Mouse (Mus musculus) MEL (cell line): ENCODE data around the gene Asb4. TPM values are rescaled to one million over a fixed set of nuclear protein-coding genes. Genes with fewer than 3 reads are reported as not detected.

Experiments
- DNase-seq: peaks from one replicate; pipeline ENCODE4 v3.0.0; 2011; ENCODE audit warnings: low read depth, low spot score
- H3K27ac ChIP-seq: 2 replicates; pipeline ENCODE4 v1.5.1; 2012; ENCODE audit warnings: low read depth, mild to moderate bottlenecking, control low read depth, low read length, moderate library complexity; ENCODE audit not compliant: control insufficient read depth
- H3K27me3 ChIP-seq, 2 experiments: fragments of 150-350 bp in 1 of 2; sonication (generic) in 1 of 2; 2 replicates each; pipeline ENCODE4 v1.6.1; 2012; ENCODE audit warnings: low read length in 2 of 2, mild to moderate bottlenecking in 2 of 2, improper control_type of control experiment in 1 of 2, moderate library complexity in 1 of 2; ENCODE audit not compliant: insufficient read depth in 2 of 2, control insufficient read depth in 1 of 2
- H3K36me3 ChIP-seq, 2 experiments: 2 replicates each; pipeline ENCODE4 v1.6.1; 2012 to 2014; ENCODE audit warnings: low read length in 2 of 2, improper control_type of control experiment in 1 of 2, inconsistent platforms in 1 of 2, mild to moderate bottlenecking in 1 of 2; ENCODE audit not compliant: insufficient read depth in 2 of 2, control insufficient read depth in 1 of 2
- H3K4me1 ChIP-seq, 2 experiments: fragments of 150-350 bp in 1 of 2; sonication (generic) in 1 of 2; 2 replicates each; pipeline ENCODE4 v1.6.1; 2012; ENCODE audit warnings: low read length in 2 of 2, improper control_type of control experiment in 1 of 2, mild to moderate bottlenecking in 1 of 2; ENCODE audit not compliant: insufficient read depth in 2 of 2, control insufficient read depth in 1 of 2
- H3K4me3 ChIP-seq, 2 experiments: fragments of 150-350 bp in 1 of 2; sonication (generic) in 1 of 2; 2 replicates each; pipeline ENCODE4 v1.5.1; 2012; ENCODE audit warnings: low read depth in 2 of 2, low read length in 2 of 2, mild to moderate bottlenecking in 2 of 2, moderate library complexity in 2 of 2, control low read depth in 1 of 2, improper control_type of control experiment in 1 of 2; ENCODE audit not compliant: control insufficient read depth in 1 of 2, insufficient read depth in 1 of 2
- H3K79me2 ChIP-seq: 2 replicates; pipeline ENCODE4 v1.6.1; 2012; ENCODE audit warnings: mild to moderate bottlenecking, low read length, moderate library complexity; ENCODE audit not compliant: control insufficient read depth, poor library complexity, insufficient read depth
- H3K9ac ChIP-seq: 2 replicates; pipeline ENCODE4 v1.6.1; 2012; ENCODE audit warnings: low read depth, mild to moderate bottlenecking, control low read depth, low read length, moderate library complexity; ENCODE audit not compliant: control insufficient read depth, poor library complexity, severe bottlenecking
- H3K9me3 ChIP-seq: fragments of 150-350 bp; sonication (generic); replicated peaks from 2 replicates; pipeline ENCODE4 v1.6.1; 2012; ENCODE audit warnings: mild to moderate bottlenecking, low read length, improper control_type of control experiment, moderate library complexity; ENCODE audit not compliant: insufficient read depth
- BHLHE40 ChIP-seq: IDR thresholded peaks from 2 replicates; pipeline ENCODE4 v1.6.1; 2012; ENCODE audit warnings: low read depth, mild to moderate bottlenecking, inconsistent platforms, low read length, improper control_type of control experiment, borderline replicate concordance
- CHD1 ChIP-seq: IDR thresholded peaks from 2 replicates; pipeline ENCODE4 v1.6.1; 2012; ENCODE audit warnings: low read depth, mild to moderate bottlenecking, inconsistent platforms, low read length, improper control_type of control experiment
- CHD2 ChIP-seq: IDR thresholded peaks from 2 replicates; pipeline ENCODE4 v1.6.1; 2011; ENCODE audit warnings: low read length, improper control_type of control experiment
- CTCF ChIP-seq, 3 experiments: IDR thresholded peaks in 2 of 3; conservative IDR thresholded peaks in 1 of 3; 2 replicates each; pipeline ENCODE4 v1.5.1; 2011 to 2012; ENCODE audit warnings: low read length in 3 of 3, low read depth in 2 of 3, mild to moderate bottlenecking in 2 of 3, improper control_type of control experiment in 1 of 3, inconsistent platforms in 1 of 3, mixed read lengths in 1 of 3, moderate library complexity in 1 of 3; ENCODE audit not compliant: control insufficient read depth in 1 of 3, insufficient read depth in 1 of 3, poor library complexity in 1 of 3, severe bottlenecking in 1 of 3
- E2F4 ChIP-seq: IDR thresholded peaks from 2 replicates; pipeline ENCODE4 v1.6.1; 2011; ENCODE audit warnings: low read depth, low read length, improper control_type of control experiment, borderline replicate concordance
- ELF1 ChIP-seq: IDR thresholded peaks from 2 replicates; pipeline ENCODE4 v1.6.1; 2014; ENCODE audit warnings: low read depth, mild to moderate bottlenecking, inconsistent platforms, low read length, improper control_type of control experiment, moderate library complexity
- EP300 ChIP-seq, 2 experiments: IDR thresholded peaks; 2 replicates each; pipeline ENCODE4 v1.6.1; 2011; ENCODE audit warnings: improper control_type of control experiment in 2 of 2, low read length in 2 of 2, low read depth in 1 of 2, mild to moderate bottlenecking in 1 of 2
- GABPA ChIP-seq: IDR thresholded peaks from 2 replicates; pipeline ENCODE4 v1.6.1; 2012; ENCODE audit warnings: low read depth, mild to moderate bottlenecking, inconsistent platforms, low read length, improper control_type of control experiment, moderate library complexity
- HCFC1 ChIP-seq: IDR thresholded peaks from 2 replicates; pipeline ENCODE4 v1.6.1; 2012; ENCODE audit warnings: low read depth, mild to moderate bottlenecking, inconsistent platforms, low read length, improper control_type of control experiment, moderate library complexity
- JUND ChIP-seq: IDR thresholded peaks from 2 replicates; pipeline ENCODE4 v1.6.1; 2011; ENCODE audit warnings: low read depth, mild to moderate bottlenecking, improper control_type of control experiment, low read length
- KAT2A ChIP-seq: conservative IDR thresholded peaks from 2 replicates; pipeline ENCODE4 v1.6.1; 2012; ENCODE audit warnings: low read depth, low read length, improper control_type of control experiment, inconsistent platforms
- MAFK ChIP-seq: IDR thresholded peaks from 2 replicates; pipeline ENCODE4 v1.6.1; 2011; ENCODE audit warnings: low read depth, mild to moderate bottlenecking, low read length, improper control_type of control experiment, borderline replicate concordance
- MAX ChIP-seq: IDR thresholded peaks from 2 replicates; pipeline ENCODE4 v1.6.1; 2011; ENCODE audit warnings: low read length, improper control_type of control experiment
- MAZ ChIP-seq: IDR thresholded peaks from 2 replicates; pipeline ENCODE4 v1.6.1; 2012; ENCODE audit warnings: low read depth, mild to moderate bottlenecking, inconsistent platforms, low read length, improper control_type of control experiment
- MEF2A ChIP-seq: IDR thresholded peaks from 2 replicates; pipeline ENCODE4 v1.6.1; 2014; ENCODE audit warnings: low read depth, mild to moderate bottlenecking, inconsistent platforms, low read length, improper control_type of control experiment; ENCODE audit not compliant: poor library complexity, insufficient replicate concordance, severe bottlenecking; ENCODE audit errors: extremely low read depth
- MXI1 ChIP-seq: IDR thresholded peaks from 2 replicates; pipeline ENCODE4 v1.6.1; 2011; ENCODE audit warnings: mild to moderate bottlenecking, low read depth, low read length, improper control_type of control experiment
- MYC ChIP-seq: IDR thresholded peaks from 2 replicates; pipeline ENCODE4 v1.6.1; 2011; ENCODE audit warnings: low read depth, mild to moderate bottlenecking, low read length, improper control_type of control experiment, moderate library complexity
- NELFE ChIP-seq: IDR thresholded peaks from 2 replicates; pipeline ENCODE4 v1.6.1; 2011; ENCODE audit warnings: low read depth, low read length, improper control_type of control experiment
- NRF1 ChIP-seq: IDR thresholded peaks from 2 replicates; pipeline ENCODE4 v1.6.1; 2014; ENCODE audit warnings: low read depth, mild to moderate bottlenecking, inconsistent platforms, low read length, improper control_type of control experiment, moderate library complexity; ENCODE audit not compliant: poor library complexity, insufficient read depth, severe bottlenecking
- POLR2AphosphoS2 ChIP-seq: IDR thresholded peaks from 2 replicates; pipeline ENCODE4 v1.6.1; 2011; ENCODE audit warnings: low read length, improper control_type of control experiment
- POLR2AphosphoS5 ChIP-seq: IDR thresholded peaks from 2 replicates; pipeline ENCODE4 v1.6.1; 2012; ENCODE audit warnings: low read depth, borderline replicate concordance, mild to moderate bottlenecking, inconsistent platforms, low read length, moderate library complexity, mixed read lengths
- RAD21 ChIP-seq: IDR thresholded peaks from 2 replicates; pipeline ENCODE4 v1.6.1; 2011; ENCODE audit warnings: mild to moderate bottlenecking, low read depth, low read length, improper control_type of control experiment
- RCOR1 ChIP-seq: IDR thresholded peaks from 2 replicates; pipeline ENCODE4 v1.6.1; 2012; ENCODE audit warnings: low read depth, mild to moderate bottlenecking, inconsistent platforms, low read length, improper control_type of control experiment
- SIN3A ChIP-seq: IDR thresholded peaks from 2 replicates; pipeline ENCODE4 v1.6.1; 2012; ENCODE audit warnings: low read length, improper control_type of control experiment, inconsistent platforms
- SMC3 ChIP-seq: IDR thresholded peaks from 2 replicates; pipeline ENCODE4 v1.6.1; 2011; ENCODE audit warnings: low read depth, low read length, improper control_type of control experiment
- TAL1 ChIP-seq: IDR thresholded peaks from 2 replicates; pipeline ENCODE4 v1.6.1; 2012; ENCODE audit warnings: mild to moderate bottlenecking, inconsistent platforms, low read length, moderate library complexity, mixed read lengths
- TBP ChIP-seq: IDR thresholded peaks from 2 replicates; pipeline ENCODE4 v1.8.0; 2011; ENCODE audit warnings: low read depth, low read length, improper control_type of control experiment
- TCF12 ChIP-seq: IDR thresholded peaks from 2 replicates; pipeline ENCODE4 v1.6.1; 2014; ENCODE audit warnings: low read depth, mild to moderate bottlenecking, inconsistent platforms, low read length, improper control_type of control experiment, moderate library complexity
- UBTF ChIP-seq: IDR thresholded peaks from 2 replicates; pipeline ENCODE4 v1.6.1; 2012; ENCODE audit warnings: low read depth, mild to moderate bottlenecking, inconsistent platforms, low read length, improper control_type of control experiment, moderate library complexity, borderline replicate concordance; ENCODE audit not compliant: insufficient read depth
- USF1 ChIP-seq: IDR thresholded peaks from 2 replicates; pipeline ENCODE4 v1.6.1; 2014; ENCODE audit warnings: low read depth, mild to moderate bottlenecking, inconsistent platforms, low read length, improper control_type of control experiment, moderate library complexity
- USF2 ChIP-seq, 2 experiments: IDR thresholded peaks; 2 replicates each; pipeline ENCODE4 v1.6.1; 2011 to 2012; ENCODE audit warnings: improper control_type of control experiment in 2 of 2, low read length in 2 of 2, borderline replicate concordance in 1 of 2, inconsistent platforms in 1 of 2, low read depth in 1 of 2, mild to moderate bottlenecking in 1 of 2; ENCODE audit not compliant: insufficient read depth in 1 of 2
- ZC3H11A ChIP-seq: IDR thresholded peaks from 2 replicates; pipeline ENCODE4 v1.6.1; 2012; ENCODE audit warnings: low read depth, mild to moderate bottlenecking, inconsistent platforms, low read length, improper control_type of control experiment
- ZKSCAN1 ChIP-seq: IDR thresholded peaks from 2 replicates; pipeline ENCODE4 v1.6.1; 2012; ENCODE audit warnings: low read depth, mild to moderate bottlenecking, inconsistent platforms, low read length, improper control_type of control experiment, moderate library complexity
- ZMIZ1 ChIP-seq: IDR thresholded peaks from 2 replicates; pipeline ENCODE4 v1.6.1; 2012; ENCODE audit warnings: low read depth, mild to moderate bottlenecking, inconsistent platforms, low read length, improper control_type of control experiment, moderate library complexity
- ZNF384 ChIP-seq: IDR thresholded peaks from 2 replicates; pipeline ENCODE4 v1.6.1; 2012; ENCODE audit warnings: low read depth, mild to moderate bottlenecking, inconsistent platforms, low read length, improper control_type of control experiment
- polyA plus RNA-seq, 2 experiments: library from polyadenylated mRNA; stranded (reverse) in 1 of 2; unstranded in 1 of 2; fragments of >175 nt in 1 of 2; fragments of >200 nt in 1 of 2; gene quantifications; 2 replicates each; pipeline versions ENCODE4 v1.2.1 to v1.2.4; 2012; ENCODE audit warnings: low replicate concordance in 2 of 2, low read depth in 1 of 2; ENCODE audit not compliant: insufficient read length in 2 of 2, insufficient read depth in 1 of 2, missing spikeins in 1 of 2
- total RNA-seq: library from RNA; depleted of rRNA; stranded (reverse); fragments of 300-350 nt; gene quantifications from 2 replicates; pipeline ENCODE4 v1.2.3, GENCODE M21; 2012

Gene Asb4
- total and polyA plus RNA-seq, 3 experiments, result not detected

DNA sequence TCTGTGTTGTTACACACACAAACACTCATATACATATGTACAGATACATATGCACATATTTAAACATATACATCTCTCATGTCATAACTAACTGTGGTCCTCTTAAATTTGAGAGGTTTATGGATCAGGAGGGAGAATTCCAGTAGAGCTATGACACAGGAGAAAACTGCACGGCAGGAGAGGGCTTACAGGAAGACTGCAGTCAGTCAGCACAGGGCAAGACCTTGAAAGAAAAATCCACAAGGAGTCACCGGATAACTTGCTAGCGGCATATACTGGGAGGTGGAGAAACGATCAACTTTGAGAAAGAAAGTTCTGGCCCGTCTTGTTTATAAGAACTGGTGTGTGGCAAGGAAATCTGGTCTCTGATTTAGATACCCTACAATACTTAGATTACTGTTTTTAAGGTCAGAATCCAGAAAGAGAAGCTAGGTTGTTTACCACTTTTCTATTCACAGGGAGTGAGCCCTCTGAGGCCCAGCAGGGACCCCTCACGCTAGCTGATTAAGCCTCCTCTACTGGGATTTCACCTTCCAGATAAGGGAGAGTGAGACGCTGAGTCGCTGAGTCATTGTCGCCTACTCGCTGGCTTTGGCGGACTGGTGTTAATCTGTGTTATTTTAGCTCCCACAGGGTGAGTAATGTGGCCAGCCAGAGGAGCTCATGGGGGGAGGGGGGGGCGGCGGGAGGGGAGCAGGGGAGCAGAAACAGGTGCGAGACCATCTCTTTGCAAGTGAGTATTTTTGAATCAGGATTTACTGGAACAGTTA, 59.3 kb downstream of the Asb4 start:
- Histone ChIP-seq H3K9me3 (no peaks in the 10 kb centered on the region), H3K4me1 (peaks cover 0 to 7% of the 10 kb centered on the region in 2 experiments; a peak in 3 of 4 replicates), H3K9ac (no peak overlapping the region), H3K36me3 (peaks cover 0 to 6% of the 10 kb centered on the region in 2 experiments; a peak in 2 of 4 replicates), H3K4me3 (no peak overlapping the region), H3K27me3 (peaks cover 0 to 1% of the 10 kb centered on the region in 2 experiments; a peak in 1 of 4 replicates), H3K79me2 (no peaks in the 10 kb centered on the region), H3K27ac (no peak overlapping the region)
- peak; percentile 87 for DNase-seq
- TF ChIP-seq E2F4, result no peak
- TF ChIP-seq ZNF384, result no peak
- no peak for TF ChIP-seq RAD21
- no peak for TF ChIP-seq MAX
- TF ChIP-seq EP300 (IDR thresholded peaks at IDR 0.05; ENCODE audit: low read depth in 1 of 2, low read length in 2 of 2), result peak; percentile 80 to 83
- TF ChIP-seq UBTF, result no peak
- no peak for TF ChIP-seq USF2 (IDR thresholded peaks at IDR 0.05; ENCODE audit: borderline replicate concordance in 1 of 2, insufficient read depth in 1 of 2, low read depth in 1 of 2, low read length in 2 of 2)
- no peak for TF ChIP-seq TBP
- no peak for TF ChIP-seq JUND
- TF ChIP-seq RCOR1, result peak; percentile 82
- no peak for TF ChIP-seq CTCF (IDR thresholded peaks at IDR 0.05 in 2 of 3, conservative IDR thresholded peaks at IDR 0.05 in 1 of 3; ENCODE audit: control insufficient read depth in 1 of 3, insufficient read depth in 1 of 3, low read depth in 2 of 3, low read length in 3 of 3, poor library complexity in 1 of 3, severe bottlenecking in 1 of 3)
- no peak for TF ChIP-seq BHLHE40
- TF ChIP-seq MXI1, result no peak
- no peak for TF ChIP-seq ELF1
- no peak for TF ChIP-seq MYC
- no peak for TF ChIP-seq NRF1
- no peak for TF ChIP-seq SIN3A
- TF ChIP-seq ZC3H11A, result no peak
- no peak for TF ChIP-seq CHD1
- peak; percentile 58; the same call in 1 of the 2 replicates for TF ChIP-seq TCF12
- peak; percentile 68; the same call in 1 of the 2 replicates for TF ChIP-seq GABPA
- peak; percentile 46; the same call in 1 of the 2 replicates for TF ChIP-seq TAL1
- no peak for TF ChIP-seq POLR2AphosphoS5
- TF ChIP-seq MAFK, result peak; percentile 44; the same call in 1 of the 2 replicates
- TF ChIP-seq MAZ, result no peak
- TF ChIP-seq SMC3, result no peak
- no peak for TF ChIP-seq POLR2AphosphoS2
- no peak for TF ChIP-seq ZMIZ1
- no peak for TF ChIP-seq MEF2A
- no peak for TF ChIP-seq KAT2A
- no peak for TF ChIP-seq NELFE
- TF ChIP-seq USF1, result no peak
- no peak for TF ChIP-seq CHD2
- TF ChIP-seq HCFC1, result no peak
- TF ChIP-seq ZKSCAN1, result no peak
